Mouse (Mus musculus): ENCODE data around the gene Efnb3. TPM values are rescaled to one million over a fixed set of nuclear protein-coding genes. Genes with fewer than 3 reads are reported as not detected.

Efnb3 gene
- polyA plus RNA-seq, 1 experiment from 2014 or later: 7.8 TPM

DNA sequence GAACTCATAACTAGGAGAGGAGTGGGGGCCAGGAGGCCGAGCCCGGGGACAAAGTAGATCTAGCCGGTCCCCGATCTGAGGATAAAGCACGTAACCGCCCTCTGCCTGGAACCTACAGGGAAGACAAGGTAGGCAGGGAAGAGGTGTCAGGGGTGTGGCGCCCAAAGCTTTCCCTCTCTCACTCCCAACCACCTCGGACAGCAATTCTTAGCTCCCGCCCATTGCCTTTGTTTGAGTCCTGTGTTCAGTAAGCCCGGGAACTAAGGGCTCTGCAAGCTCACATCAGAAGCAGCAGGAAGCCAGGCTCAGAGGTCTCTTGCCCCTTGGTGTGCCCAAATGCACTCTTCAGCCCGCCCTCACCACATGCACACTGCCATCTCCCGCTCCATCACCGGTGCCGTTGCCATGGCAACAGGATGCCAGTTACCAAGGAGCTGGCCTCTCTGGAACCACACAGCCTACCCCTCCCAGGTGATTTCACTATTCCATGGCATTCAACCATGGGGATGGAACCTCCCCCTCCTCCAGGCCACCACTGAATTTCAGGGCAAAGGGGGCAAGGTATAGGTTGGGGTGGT lies 2.5 kb downstream of the Efnb3 start:
- WGBS: 46% methylated on average over 14 of the region's 14 CpGs
- ATAC-seq (replicated peaks; ENCODE audit: low FRiP score, low read depth) (no peak), DNase-seq (ENCODE audit: low spot score) (no peak)
- no peak overlapping the region for H3K4me3 ChIP-seq (replicated peaks; ENCODE audit: low read depth, low read length)
- H3K4me2 ChIP-seq (ENCODE audit: low read length): no peak overlapping the region
- H3K36me3 ChIP-seq (ENCODE audit: insufficient read depth, low read length): peaks cover 8% of the 10 kb centered on the region; the same call in 1 of the 2 replicates
- H3K27me3 ChIP-seq (ENCODE audit: insufficient read depth, low read length): no peaks in the 10 kb centered on the region
- H3K9ac ChIP-seq (ENCODE audit: low read depth, low read length): no peak overlapping the region
- H3K27ac ChIP-seq: no peak overlapping the region
- H3K9me3 ChIP-seq (replicated peaks; ENCODE audit: low read length): no peaks in the 10 kb centered on the region
- no peak for TF ChIP-seq CTCF (IDR thresholded peaks at IDR 0.05; ENCODE audit: low read depth)
- peaks cover 18% of the 10 kb centered on the region for H3K4me1 ChIP-seq (replicated peaks; ENCODE audit: insufficient read depth, low read length)

DNA sequence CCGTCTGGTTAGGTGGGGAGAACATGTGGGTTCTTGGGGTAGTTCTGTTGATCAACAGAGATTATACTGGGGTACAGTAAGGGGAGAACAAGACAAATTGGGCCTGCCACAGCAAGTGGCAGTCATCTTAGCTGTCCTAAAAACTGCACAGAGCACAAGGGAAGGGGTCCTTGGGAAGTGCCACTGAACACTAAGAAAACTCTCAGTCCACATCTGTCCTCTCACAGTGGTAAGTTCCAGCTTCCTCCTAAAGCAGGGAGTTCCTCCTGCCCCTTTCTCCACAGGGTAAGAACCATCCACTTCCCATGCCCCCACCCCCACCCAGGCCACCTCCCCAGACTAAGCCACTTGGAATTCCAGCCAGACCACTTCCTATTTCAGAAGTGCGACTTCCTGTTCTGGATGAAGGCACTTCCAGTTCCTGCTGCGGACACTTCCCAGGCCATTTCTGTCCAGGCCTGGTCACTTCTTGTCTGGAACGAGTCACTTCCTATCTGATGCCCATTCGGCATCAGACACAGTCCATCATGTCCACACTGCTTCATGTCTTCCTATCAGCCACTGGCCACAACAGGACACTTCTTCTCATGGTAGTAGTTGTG lies 5.4 kb downstream of the Efnb3 start:
- no peaks in the 10 kb centered on the region for H3K9me3 ChIP-seq (replicated peaks; ENCODE audit: low read length)
- no peak overlapping the region for H3K4me2 ChIP-seq (ENCODE audit: low read length)
- TF ChIP-seq CTCF (IDR thresholded peaks at IDR 0.05; ENCODE audit: low read depth): no peak
- 77% methylated on average over 5 of the region's 5 CpGs for WGBS
- H3K4me1 ChIP-seq (replicated peaks; ENCODE audit: insufficient read depth, low read length): peaks cover 11% of the 10 kb centered on the region
- H3K9ac ChIP-seq (ENCODE audit: low read depth, low read length): no peak overlapping the region
- no peak for DNase-seq (ENCODE audit: low spot score)
- no peak overlapping the region for H3K4me3 ChIP-seq (replicated peaks; ENCODE audit: low read depth, low read length)
- no peak for ATAC-seq (replicated peaks; ENCODE audit: low FRiP score, low read depth)
- H3K27ac ChIP-seq: no peak overlapping the region
- no peaks in the 10 kb centered on the region for H3K27me3 ChIP-seq (ENCODE audit: insufficient read depth, low read length)
- H3K36me3 ChIP-seq (ENCODE audit: insufficient read depth, low read length): no peaks in the 10 kb centered on the region

DNA sequence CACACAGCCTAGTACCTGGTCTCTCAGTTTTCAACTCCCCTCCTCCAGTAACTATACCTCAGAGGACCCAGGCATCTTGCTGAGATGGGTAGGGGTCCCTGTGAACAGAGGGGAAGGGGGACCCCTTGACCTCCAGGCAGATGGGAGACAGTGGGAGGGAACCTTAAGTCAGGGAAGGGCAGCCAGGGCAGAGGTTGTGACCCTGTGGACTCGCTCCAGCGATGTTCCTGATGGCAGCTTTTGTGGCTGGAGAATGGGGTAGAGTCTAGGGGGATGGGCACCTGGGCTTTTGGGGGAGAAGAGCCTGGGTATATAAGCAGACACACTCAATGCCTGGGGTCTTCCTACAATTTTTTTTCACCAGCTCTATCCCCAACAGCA lies 6.7 kb downstream of the Efnb3 start:
- Histone ChIP-seq H3K4me3 (replicated peaks; ENCODE audit: low read depth, low read length) (no peak overlapping the region), H3K27me3 (ENCODE audit: insufficient read depth, low read length) (no peaks in the 10 kb centered on the region), H3K36me3 (ENCODE audit: insufficient read depth, low read length) (no peaks in the 10 kb centered on the region), H3K9me3 (replicated peaks; ENCODE audit: low read length) (no peaks in the 10 kb centered on the region), H3K9ac (ENCODE audit: low read depth, low read length) (no peak overlapping the region), H3K4me2 (ENCODE audit: low read length) (no peak overlapping the region), H3K4me1 (replicated peaks; ENCODE audit: insufficient read depth, low read length) (no peaks in the 10 kb centered on the region; the same call in 1 of the 2 replicates), H3K27ac (no peak overlapping the region)
- no peak for DNase-seq (ENCODE audit: low spot score)
- WGBS: 15% methylated on average over 2 of the region's 2 CpGs
- TF ChIP-seq CTCF (IDR thresholded peaks at IDR 0.05; ENCODE audit: low read depth): no peak
- no peak for ATAC-seq (replicated peaks; ENCODE audit: low FRiP score, low read depth)

DNA sequence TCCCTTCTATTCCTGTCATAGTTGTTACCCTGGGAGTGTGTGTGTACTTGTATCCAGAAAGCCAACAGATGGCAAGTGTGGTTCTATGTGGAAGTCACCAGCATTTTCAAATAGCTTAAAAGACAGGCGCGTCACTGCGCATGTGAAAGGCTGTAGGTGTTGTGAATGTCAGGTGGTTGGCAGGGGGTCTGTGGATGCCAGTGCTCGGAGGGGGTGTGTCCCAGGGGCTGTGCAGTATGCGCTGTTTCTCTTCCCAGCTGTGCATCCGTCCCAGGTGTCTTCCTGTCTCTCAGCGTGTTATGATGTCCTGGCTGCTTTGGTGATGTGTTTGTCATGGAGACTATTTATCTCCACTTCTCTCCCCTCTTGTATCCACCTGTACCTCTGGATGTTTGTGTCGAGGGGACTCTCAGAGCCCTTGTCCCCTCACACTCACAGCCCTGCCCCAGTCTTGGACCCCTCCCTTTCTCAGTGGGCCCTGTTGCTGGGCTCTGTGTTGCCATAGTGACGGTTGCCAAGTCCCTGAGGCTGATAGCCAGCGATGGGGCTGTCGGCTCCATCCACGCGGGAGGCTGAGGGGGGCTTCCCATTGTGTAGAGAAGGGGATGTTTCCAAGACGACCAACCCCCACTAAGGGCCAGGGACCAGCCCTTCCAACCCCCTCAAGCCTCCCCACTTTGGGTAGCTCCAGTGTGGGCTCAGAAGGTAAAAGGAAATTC lies 7.2 kb downstream of the Efnb3 start:
- DNase-seq (ENCODE audit: low spot score) (no peak), ATAC-seq (replicated peaks; ENCODE audit: low FRiP score, low read depth) (no peak)
- no peak for TF ChIP-seq CTCF (IDR thresholded peaks at IDR 0.05; ENCODE audit: low read depth)
- no peak overlapping the region for H3K27ac ChIP-seq
- H3K4me2 ChIP-seq (ENCODE audit: low read length): no peak overlapping the region
- H3K27me3 ChIP-seq (ENCODE audit: insufficient read depth, low read length): no peaks in the 10 kb centered on the region
- WGBS: 33% methylated on average over 14 of the region's 14 CpGs
- no peaks in the 10 kb centered on the region; the same call in 1 of the 2 replicates for H3K4me1 ChIP-seq (replicated peaks; ENCODE audit: insufficient read depth, low read length)
- no peaks in the 10 kb centered on the region for H3K36me3 ChIP-seq (ENCODE audit: insufficient read depth, low read length)
- no peak overlapping the region for H3K4me3 ChIP-seq (replicated peaks; ENCODE audit: low read depth, low read length)
- H3K9ac ChIP-seq (ENCODE audit: low read depth, low read length): no peak overlapping the region
- no peaks in the 10 kb centered on the region for H3K9me3 ChIP-seq (replicated peaks; ENCODE audit: low read length)

DNA sequence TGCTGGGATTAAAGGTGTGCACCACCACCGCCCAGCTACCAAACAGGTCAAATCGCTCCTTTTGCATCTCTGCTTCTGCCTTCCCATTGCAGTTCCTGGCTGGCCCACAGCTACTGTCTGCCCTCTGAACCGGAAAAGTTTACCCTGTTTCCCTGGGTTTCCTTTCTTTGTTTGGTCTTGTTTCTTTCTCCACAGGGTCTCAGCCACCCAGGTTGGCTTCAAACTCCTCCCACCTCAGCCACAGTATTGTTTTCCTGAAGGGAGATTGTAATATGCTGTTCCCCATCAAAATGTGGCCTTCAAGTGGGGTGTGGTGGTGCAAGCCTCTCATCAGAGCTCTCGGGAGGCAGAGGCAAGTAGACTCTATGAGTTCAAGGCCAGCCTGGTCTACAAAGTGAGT lies 8.7 kb downstream of the Efnb3 start:
- Histone ChIP-seq H3K4me1 (replicated peaks; ENCODE audit: insufficient read depth, low read length) (peaks cover 7% of the 10 kb centered on the region; the same call in 1 of the 2 replicates), H3K36me3 (ENCODE audit: insufficient read depth, low read length) (no peaks in the 10 kb centered on the region)
- 76% methylated on average over 4 of the region's 4 CpGs for WGBS

DNA sequence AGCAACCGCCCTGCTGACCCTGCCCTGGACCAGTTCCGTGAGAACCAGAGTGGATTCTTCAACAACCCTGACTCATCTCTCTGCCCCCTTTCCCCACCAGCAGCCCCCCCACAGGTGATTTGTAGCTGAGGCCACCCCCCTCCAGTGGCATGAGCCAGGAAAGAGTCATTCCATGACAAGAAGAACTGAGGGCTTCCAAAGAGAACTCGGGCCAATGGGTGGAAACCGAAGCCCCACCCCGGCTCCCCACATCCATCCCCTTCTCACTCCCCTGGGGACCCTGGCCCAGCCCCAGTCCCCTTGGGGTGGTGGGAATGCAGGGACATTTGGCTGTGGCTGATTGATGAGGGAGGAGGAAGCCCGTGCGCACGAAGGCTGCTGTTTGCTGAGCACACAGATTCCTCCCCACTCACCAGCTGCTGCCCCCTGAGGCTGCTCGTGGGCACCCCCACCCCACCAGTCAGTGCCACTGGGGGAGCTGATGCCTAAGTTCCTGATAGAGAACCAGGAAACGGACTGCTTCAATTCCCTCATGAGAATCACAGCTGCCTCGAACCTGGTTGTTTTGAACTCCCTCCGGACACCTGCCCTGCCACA lies 10.8 kb downstream of the Efnb3 start, which contains the start of gene Dnah2:
Gene Dnah2 (minus strand): TSS at position 51 of the 597 bp plus-strand sequence.
- WGBS: 45% methylated on average over 12 of the region's 12 CpGs
- no peaks in the 10 kb centered on the region for H3K36me3 ChIP-seq (ENCODE audit: insufficient read depth, low read length)
- H3K4me3 ChIP-seq (replicated peaks; ENCODE audit: low read depth, low read length): no peak within 1 kb of the TSS
- DNase-seq (ENCODE audit: low spot score) (no peak), ATAC-seq (replicated peaks; ENCODE audit: low FRiP score, low read depth) (no peak)
- no peaks in the 10 kb centered on the region for H3K9me3 ChIP-seq (replicated peaks; ENCODE audit: low read length)
- TF ChIP-seq CTCF (IDR thresholded peaks at IDR 0.05; ENCODE audit: low read depth): no peak
- no peak within 1 kb of the TSS for H3K4me2 ChIP-seq (ENCODE audit: low read length)
- H3K9ac ChIP-seq (ENCODE audit: low read depth, low read length): no peak within 1 kb of the TSS
- no peak within 1 kb of the TSS for H3K27ac ChIP-seq
- H3K4me1 ChIP-seq (replicated peaks; ENCODE audit: insufficient read depth, low read length): peaks cover 10% of the 10 kb centered on the region; the same call in 1 of the 2 replicates
- no peaks in the 10 kb centered on the region for H3K27me3 ChIP-seq (ENCODE audit: insufficient read depth, low read length)

More for the DNA sequence above, 8.7 kb downstream of the Efnb3 start:
- no peak overlapping the region for H3K27ac ChIP-seq
- no peaks in the 10 kb centered on the region for H3K27me3 ChIP-seq (ENCODE audit: insufficient read depth, low read length)
- DNase-seq (ENCODE audit: low spot score): no peak
- H3K9ac ChIP-seq (ENCODE audit: low read depth, low read length): no peak overlapping the region
- H3K9me3 ChIP-seq (replicated peaks; ENCODE audit: low read length): no peaks in the 10 kb centered on the region
- TF ChIP-seq CTCF (IDR thresholded peaks at IDR 0.05; ENCODE audit: low read depth): no peak
- no peak overlapping the region for H3K4me2 ChIP-seq (ENCODE audit: low read length)
- no peak for ATAC-seq (replicated peaks; ENCODE audit: low FRiP score, low read depth)
- no peak overlapping the region for H3K4me3 ChIP-seq (replicated peaks; ENCODE audit: low read depth, low read length)
